Mouse (Mus musculus) right cerebral cortex, postnatal 10 days (tissue): ENCODE measurements around the gene 4930467E23Rik.
"Not testable (repeated sequence)": the region's sequence is repeated elsewhere in the genome, so short reads cannot be mapped to it uniquely, and the experiment has no call there.

Experiments
- DNase-seq, 2 experiments: peaks; one replicate each; pipeline ENCODE4 v3.0.0; 2021; ENCODE audit warnings: low spot score in 2 of 2

4930467E23Rik gene

DNA sequence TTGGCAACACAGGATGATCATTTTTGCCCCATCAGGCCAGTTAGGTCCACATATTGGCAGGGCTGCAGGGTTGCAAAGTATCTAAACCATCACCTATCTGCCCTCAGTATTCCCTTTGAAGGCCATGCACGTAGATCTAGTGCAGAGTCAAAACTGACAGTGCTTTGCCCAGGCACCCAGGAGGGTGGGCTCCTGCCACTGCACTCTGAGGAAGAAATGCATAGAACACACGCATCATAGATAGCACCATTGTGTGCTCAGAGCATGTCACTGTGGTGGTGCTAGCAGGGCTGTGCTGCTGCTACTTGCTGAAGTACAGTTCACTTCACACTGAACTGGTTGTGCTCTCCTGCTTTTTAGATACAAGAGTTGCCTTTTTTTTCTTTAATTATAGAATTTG is at the start of gene 4930467E23Rik:
TSS of gene 4930467E23Rik (plus strand) at position 301 of the 400 bp plus-strand sequence.
- not testable (repeated sequence) for DNase-seq

DNA sequence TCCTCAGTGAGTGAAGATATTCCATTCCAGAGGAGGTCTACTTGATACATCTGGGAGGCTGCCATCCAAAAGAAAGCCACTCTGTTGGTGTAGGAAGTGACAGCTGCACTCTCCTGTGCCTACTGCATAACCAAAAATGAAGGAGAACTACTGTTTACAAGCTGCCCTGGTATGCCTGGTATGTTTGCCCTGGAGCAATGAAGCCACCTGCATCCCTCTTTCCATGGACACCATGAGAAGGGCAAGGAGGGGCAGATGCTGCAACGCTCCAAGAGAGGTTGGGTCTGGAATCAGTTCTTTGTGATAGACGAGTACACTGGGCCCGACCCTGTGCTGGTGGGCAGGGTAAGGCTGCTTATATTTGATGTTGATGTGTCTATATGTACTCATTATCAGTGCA is 47.1 kb upstream of the 4930467E23Rik start:
- DNase-seq: not testable (repeated sequence)

DNA sequence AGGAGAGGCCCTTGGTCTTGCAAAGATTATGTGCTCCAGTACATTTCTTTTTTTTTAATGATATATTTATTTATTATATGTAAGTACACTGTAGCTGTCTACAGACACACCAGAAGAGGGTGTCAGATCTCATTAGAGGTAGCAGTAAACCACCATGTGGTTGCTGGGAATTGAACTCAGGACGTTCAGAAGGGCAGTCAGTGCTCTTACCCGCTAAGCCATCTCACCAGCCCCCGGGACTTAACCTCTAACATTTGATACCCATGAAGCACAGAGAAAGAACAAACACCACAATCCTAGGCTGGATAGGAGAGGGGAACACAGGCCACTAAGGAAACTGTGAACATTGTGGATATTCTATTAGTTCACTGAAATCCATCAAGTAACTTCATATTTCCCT is 43.9 kb upstream of the 4930467E23Rik start:
- DNase-seq: peak; percentile 22 to 27

DNA sequence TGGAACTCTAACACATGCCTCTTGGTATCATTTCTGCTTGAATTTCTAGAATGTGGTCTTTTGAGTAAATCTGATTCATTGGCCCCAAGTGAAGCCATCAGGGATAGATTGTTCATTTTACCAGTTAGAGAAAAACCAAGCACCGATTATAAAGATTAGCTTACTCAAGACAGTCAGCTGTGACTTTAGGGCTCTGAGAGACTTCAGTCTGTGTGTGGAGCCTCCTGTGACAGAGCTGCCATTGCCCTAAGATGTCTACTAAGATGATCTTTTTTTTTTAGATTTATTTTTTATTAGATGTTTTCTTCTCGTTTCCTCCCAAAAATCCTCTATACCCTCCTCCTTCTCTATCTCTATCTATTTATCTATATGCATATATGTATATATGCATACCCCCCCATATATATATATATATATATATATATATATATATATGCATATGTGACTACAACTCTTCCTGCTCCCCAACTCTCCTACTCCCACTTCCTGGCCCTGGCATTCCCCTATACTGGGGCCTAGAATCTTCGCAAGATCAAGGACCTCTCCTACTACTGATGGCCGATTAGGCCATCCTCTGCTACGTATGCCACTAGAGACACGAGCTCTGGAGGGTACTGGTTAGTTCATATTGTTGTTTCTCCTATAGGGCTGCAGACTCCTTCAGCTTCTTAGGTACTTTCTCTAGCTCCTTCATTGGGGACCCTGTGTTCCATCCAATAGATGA is 40.4 kb upstream of the 4930467E23Rik start:
- DNase-seq: not testable (repeated sequence)

DNA sequence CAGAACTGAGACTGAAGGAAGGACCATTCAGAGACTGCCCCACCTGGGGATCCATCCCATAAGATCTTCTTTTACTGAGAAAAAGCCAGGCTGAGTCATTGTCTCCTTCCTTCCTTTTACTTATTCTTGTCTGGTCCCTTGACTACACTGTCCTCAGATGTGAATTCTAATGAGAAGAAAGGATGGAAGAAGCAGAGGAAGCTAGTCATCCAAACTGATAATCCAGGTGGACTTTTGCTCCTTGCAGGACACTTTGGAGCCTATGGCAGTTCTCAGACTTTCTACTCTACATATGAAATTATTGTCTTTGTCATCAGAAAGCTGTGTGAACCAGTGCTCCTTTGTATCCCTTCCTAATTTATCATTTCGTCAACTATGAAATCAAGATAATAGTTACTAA is 39.6 kb upstream of the 4930467E23Rik start:
- DNase-seq: not testable (repeated sequence)

DNA sequence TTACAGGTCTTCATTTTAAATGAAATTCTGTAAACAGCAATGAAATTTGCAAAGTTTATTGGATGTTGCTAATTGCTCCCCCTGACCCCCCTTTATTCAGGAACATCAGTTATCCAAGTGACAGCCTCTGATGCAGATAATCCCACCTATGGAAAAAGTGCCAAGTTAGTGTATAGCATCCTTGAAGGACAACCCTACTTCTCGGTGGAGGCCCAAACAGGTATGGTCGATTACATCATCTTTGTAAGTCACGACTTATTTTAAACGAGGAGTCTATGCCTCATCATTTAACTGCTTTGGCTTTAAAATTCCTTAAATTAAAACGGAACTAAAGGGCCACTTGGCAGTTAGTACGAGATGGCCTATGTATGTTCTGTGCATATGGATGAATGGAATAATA is 38.0 kb upstream of the 4930467E23Rik start:
- not testable (repeated sequence) for DNase-seq

DNA sequence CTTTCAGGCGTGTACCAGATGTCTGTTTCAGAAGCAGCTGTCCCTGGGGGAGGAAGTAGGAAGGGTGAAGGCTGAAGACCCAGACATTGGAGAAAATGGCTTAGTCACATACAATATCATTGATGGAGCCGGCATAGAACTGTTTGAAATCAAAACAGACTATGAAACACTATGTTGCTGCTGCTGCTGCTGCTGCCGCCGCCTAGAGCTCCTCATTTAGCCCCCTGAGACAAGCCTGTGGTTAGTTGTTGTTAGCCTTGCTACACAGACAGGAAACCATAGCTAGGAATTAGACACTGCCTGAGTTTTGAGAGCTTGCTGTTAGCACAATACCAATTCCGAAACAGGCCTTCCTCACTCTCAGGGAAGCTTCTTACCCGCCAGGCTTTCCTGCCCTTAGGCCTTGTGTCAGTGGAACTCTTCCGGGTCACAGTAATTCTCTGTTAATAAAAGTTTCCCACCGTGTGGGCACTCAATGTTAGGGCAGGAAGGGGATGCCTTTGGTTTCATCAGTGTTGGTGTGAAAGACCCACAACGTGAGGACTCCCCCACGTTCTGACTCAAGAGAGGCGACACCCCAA is 31.8 kb upstream of the 4930467E23Rik start:
- DNase-seq: not testable (repeated sequence)

DNA sequence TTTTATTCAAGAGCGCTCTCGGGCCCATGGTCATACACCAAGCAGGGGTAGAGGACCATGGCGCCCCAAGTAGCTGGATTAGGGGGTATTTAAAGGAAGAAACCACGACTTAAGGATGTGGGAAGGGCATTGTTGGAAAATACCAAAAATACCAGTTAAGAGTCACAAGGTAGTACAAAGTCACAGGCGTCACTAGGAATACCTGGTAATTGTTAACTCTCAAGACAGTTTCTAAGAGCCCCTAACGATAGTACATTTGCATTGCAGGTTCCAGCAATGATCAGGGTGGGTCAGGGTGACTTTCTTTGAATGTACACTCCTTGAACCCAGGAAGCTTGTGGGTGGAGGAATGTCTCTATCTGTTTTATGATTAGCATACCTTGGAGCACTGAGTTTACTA is 31.3 kb upstream of the 4930467E23Rik start:
- DNase-seq: not testable (repeated sequence)

DNA sequence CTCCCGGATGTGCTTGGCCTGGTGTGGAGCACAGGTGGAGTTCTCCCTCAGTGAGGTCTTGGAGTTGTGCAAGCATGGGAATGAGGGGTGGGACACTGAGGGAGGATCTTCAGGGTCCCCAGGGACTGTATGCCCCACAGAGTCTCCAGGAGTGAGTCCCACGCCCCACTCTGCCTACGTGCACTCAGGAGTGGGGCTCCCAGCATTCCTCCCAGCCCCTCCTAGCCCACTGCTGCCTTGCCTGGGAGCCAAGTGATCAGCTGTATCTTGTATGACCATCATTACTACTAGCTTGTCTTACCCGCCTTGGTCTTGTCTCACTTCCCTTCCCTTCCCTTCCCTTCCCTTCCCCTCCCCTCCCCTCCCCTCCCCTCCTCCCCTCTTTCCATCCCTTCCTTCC is 30.7 kb upstream of the 4930467E23Rik start:
- peak; percentile 73 to 79 for DNase-seq

DNA sequence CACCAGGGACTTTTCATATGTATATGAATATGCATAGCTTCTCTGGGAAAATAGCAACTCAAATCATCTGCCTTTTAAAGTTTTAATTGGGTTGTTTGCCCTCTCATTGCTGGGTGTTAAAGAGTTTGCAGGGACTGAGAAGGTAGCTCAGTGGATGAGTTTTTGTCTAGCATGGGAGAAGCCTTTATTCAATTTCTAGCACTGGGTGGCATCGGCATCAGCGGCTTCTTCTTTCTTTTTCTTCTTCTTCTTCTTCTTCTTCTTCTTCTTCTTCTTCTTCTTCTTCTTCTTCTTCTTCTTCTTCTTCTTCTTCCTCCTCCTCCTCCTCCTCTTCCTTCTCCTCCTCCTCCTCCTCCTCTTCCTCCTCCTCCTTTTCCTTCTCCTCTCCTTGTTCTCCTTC is 28.1 kb upstream of the 4930467E23Rik start:
- DNase-seq: not testable (repeated sequence)

DNA sequence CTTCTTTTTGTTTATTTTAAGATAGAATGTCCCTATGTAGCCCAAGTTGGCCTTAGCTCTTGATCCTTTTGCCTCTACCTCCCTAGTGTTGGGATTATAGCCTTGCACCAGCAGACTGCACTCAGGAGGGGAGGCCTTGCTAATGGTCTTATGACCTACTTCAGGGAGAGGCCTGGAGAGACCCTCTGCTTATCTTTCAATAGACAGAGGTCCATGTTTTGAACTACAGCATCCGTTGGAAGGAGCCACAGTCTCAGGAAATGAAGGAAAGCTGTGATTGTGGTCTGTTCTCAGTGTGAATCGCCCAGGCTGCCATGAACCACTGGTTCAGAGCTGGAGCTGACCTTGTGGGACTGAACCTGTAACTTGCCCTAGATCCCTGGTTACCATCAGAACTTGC is 27.1 kb upstream of the 4930467E23Rik start:
- DNase-seq: not testable (repeated sequence)

DNA sequence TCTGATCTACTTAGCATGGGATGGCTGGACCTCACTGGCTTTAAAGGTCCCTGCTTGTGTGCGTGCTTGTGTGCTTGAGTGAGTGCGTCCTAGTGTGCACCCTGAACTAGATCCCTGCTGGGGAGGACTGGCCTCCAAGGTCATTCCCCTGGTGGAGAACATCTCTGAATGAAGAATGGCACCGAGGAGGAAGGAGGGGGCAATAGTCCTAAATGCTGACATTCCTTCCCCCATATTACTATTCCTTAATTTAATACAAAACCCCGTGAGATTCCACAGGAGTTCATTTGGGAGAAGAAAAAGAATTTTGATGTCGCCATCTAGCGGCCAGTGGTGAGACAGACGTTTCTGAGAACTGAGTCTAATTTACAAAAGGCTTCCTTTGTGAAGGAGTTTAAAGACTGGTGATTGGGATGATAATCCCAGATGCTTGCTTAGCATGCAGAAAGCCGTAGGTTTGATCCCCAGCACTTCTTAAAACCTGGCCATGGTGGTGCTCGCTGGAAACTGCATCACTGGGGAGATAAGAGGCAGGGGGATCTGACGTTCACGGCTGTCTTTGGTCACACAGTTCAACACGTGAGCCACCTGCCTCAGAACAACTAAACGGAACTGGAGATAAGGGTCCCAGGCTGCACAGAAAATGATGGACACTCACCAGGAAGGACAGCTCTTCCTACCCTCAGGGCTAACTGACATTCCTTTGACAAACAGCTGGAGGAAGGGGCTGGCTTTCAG is 26.2 kb upstream of the 4930467E23Rik start:
- DNase-seq: peak; percentile 94 to 96

DNA sequence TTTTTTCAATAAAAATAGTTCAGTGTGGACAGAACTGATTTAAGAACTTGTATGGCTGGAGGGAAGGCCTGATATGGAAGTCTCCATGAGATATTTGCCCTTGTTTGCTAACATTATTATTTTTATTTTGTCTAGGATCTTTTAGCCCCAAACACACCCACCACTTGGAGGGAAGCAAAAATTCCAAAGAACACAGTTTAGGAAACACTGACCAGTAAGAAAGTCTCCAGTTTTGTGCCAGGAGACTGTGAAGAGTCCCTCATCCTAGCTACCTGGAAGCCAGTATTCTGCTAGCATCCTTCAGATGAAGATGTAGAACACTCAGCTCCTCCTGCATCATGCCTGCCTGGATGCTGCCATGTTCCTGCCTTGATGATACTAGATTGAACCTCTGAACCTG is 25.5 kb upstream of the 4930467E23Rik start:
- not testable (repeated sequence) for DNase-seq

DNA sequence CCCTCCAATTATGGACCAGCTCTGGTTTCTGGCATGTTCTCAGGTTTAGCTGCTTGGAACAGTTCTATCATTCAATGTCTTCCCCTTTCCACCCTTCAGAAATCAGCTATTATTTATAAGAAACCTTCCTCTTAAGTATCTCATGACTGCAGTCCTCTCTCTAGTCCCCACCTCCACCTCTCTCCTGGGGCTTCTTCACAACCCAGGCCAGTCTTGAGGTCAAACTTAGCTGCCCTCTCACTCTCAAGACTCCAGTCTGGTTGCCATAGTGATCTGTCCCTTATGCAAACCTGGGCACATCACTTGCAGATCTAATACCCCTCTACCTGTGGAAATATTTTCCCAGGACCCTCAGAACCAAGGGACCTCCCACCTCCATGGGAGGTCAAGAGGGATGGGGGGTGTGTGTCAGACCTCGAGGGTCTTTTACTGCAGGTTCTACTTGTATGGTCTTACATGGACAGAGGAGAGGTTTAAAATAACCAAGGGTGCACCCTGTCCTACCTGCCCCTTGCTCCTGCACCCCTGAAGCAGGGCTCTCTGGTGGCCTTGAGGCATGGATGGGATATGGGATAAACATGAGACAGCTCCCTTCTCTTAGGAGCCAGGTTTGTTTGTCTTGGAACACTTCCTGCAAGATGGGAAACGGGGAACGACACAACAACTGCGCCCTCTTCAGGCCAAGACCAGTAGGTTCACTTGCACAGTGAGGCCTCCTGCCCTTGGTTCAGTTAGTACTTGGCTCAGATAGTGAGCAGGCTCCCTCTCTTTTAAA is 24.7 kb upstream of the 4930467E23Rik start:
- peak in 1 of 2 experiments; percentile 47 for DNase-seq

DNA sequence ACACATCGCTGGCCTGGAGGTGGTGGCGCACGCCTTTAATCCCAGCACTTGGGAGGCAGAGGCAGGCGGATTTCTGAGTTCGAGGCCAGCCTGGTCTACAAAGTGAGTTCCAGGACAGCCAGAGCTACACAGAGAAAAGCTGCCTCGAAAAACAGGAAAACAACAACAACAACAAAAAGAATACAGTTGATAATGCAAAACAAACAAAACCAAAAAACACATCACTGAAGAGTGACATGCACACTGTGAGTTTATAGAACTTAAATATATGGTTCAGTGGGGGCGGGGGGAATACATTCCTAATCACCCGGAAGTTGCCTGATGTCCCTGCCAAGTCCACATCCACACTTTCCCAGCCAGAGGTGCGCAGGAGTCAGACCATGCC is 24.2 kb upstream of the 4930467E23Rik start:
- DNase-seq: not testable (repeated sequence)

DNA sequence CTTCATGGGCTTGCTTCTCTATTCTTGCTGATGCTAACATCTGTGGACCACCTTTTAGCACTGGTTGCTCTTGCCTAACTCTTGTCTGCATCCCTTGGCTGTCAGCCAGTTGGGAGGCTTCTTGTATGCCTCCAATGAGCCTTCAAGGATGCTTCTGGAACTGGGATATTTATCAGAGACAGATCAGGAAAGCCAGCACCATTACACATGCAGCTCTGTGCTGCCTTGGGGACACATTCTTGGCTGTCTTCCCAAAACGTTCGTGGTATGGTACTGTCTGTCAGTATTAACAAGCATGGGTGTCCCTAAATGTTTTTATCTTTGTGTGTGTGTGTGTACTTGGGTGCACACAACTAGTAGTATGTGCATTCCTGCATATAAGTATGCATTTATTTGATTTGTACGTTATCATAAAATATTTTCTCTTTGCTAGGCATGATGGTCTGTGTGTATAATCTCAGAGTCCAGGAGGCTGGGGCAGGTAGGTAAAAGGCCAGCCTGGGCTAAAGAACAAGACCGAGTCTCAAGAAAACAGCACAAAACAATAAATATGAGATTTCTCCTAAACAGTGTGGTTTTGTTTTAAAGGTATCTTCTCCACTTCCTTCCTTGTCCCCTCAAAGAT is 23.2 kb upstream of the 4930467E23Rik start:
- DNase-seq: not testable (repeated sequence)

DNA sequence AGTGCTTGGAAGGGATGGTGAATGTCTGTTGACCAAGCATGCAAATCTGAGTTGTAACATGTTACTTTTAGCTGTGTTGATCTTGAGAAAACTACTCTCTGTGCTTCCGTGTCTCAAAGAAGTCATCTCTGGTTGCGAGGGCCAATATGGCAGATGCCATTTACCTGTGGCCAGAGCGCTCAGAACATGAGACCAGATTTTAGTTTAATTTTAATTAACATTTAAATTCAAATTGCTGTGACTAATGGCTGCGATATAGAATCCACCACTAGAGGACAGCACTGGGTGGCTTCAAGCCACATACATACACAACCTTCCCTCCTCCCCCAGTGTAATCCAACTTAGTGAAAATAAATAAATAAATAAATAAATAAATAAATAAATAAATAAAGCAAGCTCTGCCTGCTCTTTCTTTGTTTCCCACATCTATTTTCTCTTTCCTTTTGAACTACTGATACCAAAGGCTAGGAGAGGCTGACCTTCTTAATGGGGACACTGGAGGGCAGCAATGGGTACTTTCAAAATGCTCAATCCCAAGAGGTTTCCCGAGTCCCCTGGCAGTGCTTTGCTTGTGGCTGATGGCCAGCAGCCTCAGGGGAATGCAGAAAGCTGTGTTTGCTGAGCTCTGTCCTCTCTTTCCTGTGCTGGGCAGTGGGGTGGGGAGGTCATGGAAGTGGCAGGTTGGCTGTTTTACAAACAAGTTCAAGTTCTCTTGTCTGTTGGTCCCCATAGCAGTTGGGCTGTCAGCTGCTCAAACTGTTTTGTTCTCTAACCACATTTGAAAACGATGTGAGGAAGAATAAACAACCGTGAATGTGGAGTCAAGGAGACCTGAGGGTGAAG is 22.2 kb upstream of the 4930467E23Rik start:
- peak; percentile 90 to 92 for DNase-seq

DNA sequence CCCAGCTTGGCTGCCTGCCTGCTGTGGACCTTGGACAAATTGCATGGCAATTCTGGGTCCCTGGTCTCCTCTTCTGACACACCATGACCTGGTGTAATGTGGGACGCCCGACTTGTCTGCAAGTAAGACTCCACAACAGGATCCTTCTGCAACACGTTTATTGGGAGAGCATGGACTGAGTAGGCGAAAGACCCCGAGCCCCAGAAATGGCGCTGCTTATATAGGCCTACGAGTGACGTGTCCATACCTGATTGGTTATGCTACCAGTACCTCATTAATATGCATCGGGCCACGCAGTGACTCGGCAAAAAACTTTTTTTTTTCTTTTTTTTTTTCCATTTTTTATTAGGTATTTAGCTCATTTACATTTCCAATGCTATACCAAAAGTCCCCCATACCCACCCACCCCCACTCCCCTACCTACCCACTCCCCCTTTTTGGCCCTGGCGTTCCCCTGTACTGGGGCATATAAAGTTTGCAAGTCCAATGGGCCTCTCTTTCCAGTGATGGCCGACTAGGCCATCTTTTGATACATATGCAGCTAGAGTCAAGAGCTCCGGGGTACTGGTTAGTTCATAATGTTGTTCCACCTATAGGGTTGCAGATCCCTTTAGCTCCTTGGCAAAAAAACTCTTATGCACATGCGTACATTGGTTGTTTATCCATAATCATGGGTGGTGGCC is 21.5 kb upstream of the 4930467E23Rik start:
- DNase-seq: not testable (repeated sequence)

DNA sequence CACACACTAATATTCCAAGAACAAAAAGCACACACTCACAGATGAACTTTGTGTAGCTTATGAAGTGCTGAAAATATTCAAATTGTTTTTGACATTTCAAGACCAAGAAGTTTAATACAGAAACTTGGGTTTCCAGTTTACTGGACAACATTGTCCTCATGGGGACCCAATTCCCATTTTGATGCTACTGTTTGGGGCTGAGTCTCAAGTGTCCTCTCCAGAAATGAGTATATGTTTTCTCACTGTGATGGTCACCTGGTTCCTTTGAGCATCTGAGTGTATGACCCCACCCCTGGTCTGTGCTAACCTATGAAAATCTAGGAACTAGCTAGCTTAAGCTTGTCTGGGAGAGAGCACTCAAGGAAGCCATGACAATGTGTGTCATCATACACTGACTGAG is 20.4 kb upstream of the 4930467E23Rik start:
- DNase-seq: not testable (repeated sequence)

DNA sequence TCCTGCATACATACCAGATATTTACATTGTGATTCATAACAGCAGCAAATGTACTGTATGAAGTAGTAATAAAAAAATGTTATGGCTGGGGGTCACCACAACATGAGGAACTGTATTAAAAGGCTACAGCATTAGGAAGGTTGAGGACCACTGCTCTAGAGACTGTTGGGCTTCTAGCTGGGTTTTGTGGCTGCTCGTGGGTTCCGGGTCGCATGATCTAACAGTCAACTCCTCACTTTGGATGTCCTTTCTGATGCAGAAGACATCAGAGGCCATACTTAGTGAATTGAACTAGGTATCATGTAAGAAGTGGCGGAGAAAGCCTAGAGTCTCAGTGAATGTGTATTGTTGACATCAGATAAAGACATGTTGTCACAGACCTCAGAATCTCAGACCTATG is 19.9 kb upstream of the 4930467E23Rik start:
- peak; percentile 43 to 61 for DNase-seq
